Mouse (Mus musculus): ENCODE measurements around the gene Acot12. TPM values are rescaled to one million over a fixed set of nuclear protein-coding genes. Genes with fewer than 3 reads are reported as not detected.

Gene Acot12
- polyA plus RNA-seq, 1 experiment, result 0.13 TPM

DNA sequence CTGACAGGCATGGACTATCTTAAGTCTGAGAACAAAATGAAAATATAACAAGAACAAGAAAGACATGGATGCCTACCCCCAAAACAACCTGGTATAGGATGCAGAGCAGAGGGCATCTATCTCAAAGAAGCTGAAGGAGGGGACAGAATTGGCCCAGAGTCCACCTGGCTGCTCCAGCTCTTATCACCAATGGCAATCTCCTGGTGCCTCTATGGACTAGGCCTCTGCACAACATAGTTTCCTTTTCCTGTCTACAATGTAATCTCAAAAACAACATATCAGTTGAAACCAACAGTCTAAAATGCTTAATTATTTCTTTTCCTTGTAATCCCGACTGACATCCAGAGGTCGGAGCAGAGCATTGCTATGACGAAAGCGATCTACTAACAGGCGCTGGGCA lies 36.8 kb downstream of the Acot12 start:
- H3K27ac ChIP-seq (ENCODE audit: insufficient read depth, low read length), result no peak overlapping the region
- TF ChIP-seq CTCF (IDR thresholded peaks at IDR 0.05; ENCODE audit: extremely low read depth, insufficient read depth, low read length) (no peak), POLR2A (IDR thresholded peaks at IDR 0.05; ENCODE audit: extremely low read depth, insufficient read depth, low read length) (no peak)
- H3K4me3 ChIP-seq (ENCODE audit: insufficient read depth, low read length), result no peak overlapping the region
- H3K4me1 ChIP-seq (ENCODE audit: control insufficient read depth, insufficient read depth, low read length), result no peaks in the 10 kb centered on the region

DNA sequence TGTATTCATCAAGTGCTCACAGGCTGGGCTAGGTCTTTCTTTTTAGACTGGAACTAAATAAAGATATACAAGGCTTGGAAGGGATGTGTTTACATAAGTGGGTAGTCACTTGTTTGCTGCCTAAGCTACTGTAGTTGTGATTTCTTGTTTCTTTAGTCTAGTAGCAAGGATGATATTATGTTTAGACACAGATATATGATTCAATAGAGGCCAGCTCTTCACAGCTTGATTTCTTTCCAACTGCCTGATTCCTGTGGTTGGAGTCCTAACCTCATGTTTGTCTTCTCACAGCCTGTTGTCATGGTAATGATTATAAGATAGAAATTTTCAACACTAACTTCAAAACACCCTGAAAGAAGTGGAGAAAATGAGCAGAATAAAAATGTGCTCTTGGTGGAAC lies 38.6 kb downstream of the Acot12 start:
- Histone ChIP-seq H3K4me3 (ENCODE audit: insufficient read depth, low read length) (no peak overlapping the region), H3K4me1 (ENCODE audit: control insufficient read depth, insufficient read depth, low read length) (no peaks in the 10 kb centered on the region), H3K27ac (ENCODE audit: insufficient read depth, low read length) (no peak overlapping the region)
- no peak for TF ChIP-seq CTCF (IDR thresholded peaks at IDR 0.05; ENCODE audit: extremely low read depth, insufficient read depth, low read length)
- no peak for TF ChIP-seq POLR2A (IDR thresholded peaks at IDR 0.05; ENCODE audit: extremely low read depth, insufficient read depth, low read length)

DNA sequence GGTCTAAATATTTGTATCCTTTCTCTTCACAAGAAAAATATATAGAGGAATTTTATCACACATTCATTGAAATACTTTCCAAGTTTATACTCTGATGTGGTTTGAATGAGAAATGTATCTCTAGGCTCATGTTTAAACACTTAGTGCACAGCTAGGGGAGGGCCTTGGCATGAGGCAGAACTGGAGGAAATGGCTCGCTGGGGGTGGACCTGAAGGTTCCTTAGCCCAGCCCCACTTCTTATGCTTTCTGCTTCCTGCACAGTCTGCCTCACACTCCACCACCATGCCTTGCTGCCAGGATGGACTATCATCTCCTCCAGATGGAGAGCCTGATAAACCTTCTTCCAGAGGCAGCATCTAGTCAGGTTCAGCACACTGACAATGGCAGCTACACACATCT lies 50.7 kb downstream of the Acot12 start:
- H3K4me1 ChIP-seq (ENCODE audit: control insufficient read depth, insufficient read depth, low read length), result no peaks in the 10 kb centered on the region
- TF ChIP-seq CTCF (IDR thresholded peaks at IDR 0.05; ENCODE audit: extremely low read depth, insufficient read depth, low read length) (no peak), POLR2A (IDR thresholded peaks at IDR 0.05; ENCODE audit: extremely low read depth, insufficient read depth, low read length) (no peak)
- no peak overlapping the region for H3K4me3 ChIP-seq (ENCODE audit: insufficient read depth, low read length)
- no peak overlapping the region for H3K27ac ChIP-seq (ENCODE audit: insufficient read depth, low read length)

DNA sequence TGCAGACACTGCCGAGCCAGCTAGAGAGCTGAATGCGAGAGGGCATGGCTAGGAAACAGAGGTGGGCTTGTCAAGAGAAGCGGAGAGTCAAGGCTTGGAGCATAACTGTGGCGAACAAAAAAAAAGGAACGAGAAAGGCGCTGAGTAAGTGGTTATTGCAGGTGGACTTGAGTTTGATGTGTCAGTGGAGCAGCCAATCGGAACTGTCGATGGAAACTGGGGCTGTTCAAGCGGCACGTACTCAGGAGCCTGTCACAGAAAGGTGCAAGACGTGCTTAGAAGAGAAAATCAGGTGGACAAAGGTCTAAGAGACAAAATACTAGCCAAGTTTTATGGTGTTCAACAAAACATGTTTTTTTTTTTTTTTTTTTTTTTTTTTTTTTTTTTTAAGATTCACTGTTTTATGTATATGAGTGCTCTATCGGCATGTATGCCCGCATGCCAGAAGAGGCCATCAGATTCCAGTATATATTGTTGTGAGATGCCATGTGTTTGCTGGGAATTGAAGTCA lies 53.7 kb downstream of the Acot12 start:
- Histone ChIP-seq H3K4me3 (ENCODE audit: insufficient read depth, low read length) (no peak overlapping the region), H3K27ac (ENCODE audit: insufficient read depth, low read length) (no peak overlapping the region), H3K4me1 (ENCODE audit: control insufficient read depth, insufficient read depth, low read length) (peaks cover 3% of the 10 kb centered on the region; the same call in 1 of the 2 replicates)
- TF ChIP-seq POLR2A (IDR thresholded peaks at IDR 0.05; ENCODE audit: extremely low read depth, insufficient read depth, low read length), result no peak

DNA sequence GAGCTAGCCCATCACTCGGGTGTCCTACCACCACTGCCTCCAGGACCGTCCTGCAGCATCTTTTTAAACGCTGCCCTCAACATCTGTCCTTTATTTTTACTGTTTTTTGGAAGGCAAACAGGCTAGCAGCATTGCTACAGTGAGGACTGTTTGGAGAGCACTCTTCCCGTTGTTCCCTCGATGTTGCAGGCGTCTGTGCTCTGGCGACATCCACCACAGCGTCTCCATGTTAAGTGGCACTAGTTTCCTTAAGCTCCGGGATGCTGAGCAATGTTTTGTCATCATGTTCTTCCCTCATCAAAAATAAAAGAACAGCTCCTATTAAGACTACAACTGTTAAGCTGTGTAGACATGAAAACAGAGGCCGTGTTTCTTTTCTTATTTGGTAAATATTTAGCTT lies 54.3 kb downstream of the Acot12 start:
- TF ChIP-seq POLR2A (IDR thresholded peaks at IDR 0.05; ENCODE audit: extremely low read depth, insufficient read depth, low read length) (no peak), CTCF (IDR thresholded peaks at IDR 0.05; ENCODE audit: extremely low read depth, insufficient read depth, low read length) (no peak)

DNA sequence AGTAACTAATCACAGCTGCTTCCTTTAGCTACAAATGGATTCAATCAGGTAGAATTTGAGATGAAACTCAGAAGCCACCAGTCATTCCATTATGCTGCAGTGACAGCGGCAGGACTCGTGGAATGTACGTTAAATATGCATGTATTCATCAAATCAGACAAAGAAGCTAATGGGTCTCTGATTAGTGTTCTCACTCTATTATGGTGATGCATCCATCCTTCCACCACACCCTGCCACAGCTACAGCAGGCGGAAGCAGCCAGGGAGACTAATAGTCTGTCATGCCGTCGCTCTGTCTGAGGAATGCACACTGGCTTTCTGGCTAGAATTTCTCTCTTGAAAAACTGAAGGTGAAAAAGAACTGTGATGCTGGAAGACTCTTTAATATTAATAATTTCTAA lies 54.7 kb downstream of the Acot12 start:
- no peak overlapping the region for H3K27ac ChIP-seq (ENCODE audit: insufficient read depth, low read length)
- peaks cover 3% of the 10 kb centered on the region; the same call in 1 of the 2 replicates for H3K4me1 ChIP-seq (ENCODE audit: control insufficient read depth, insufficient read depth, low read length)
- no peak overlapping the region for H3K4me3 ChIP-seq (ENCODE audit: insufficient read depth, low read length)
- TF ChIP-seq CTCF (IDR thresholded peaks at IDR 0.05; ENCODE audit: extremely low read depth, insufficient read depth, low read length) (no peak), POLR2A (IDR thresholded peaks at IDR 0.05; ENCODE audit: extremely low read depth, insufficient read depth, low read length) (no peak)

More for the DNA sequence above, 54.3 kb downstream of the Acot12 start:
- no peak overlapping the region for H3K27ac ChIP-seq (ENCODE audit: insufficient read depth, low read length)
- H3K4me1 ChIP-seq (ENCODE audit: control insufficient read depth, insufficient read depth, low read length), result peaks cover 3% of the 10 kb centered on the region; the same call in 1 of the 2 replicates
- H3K4me3 ChIP-seq (ENCODE audit: insufficient read depth, low read length), result no peak overlapping the region

DNA sequence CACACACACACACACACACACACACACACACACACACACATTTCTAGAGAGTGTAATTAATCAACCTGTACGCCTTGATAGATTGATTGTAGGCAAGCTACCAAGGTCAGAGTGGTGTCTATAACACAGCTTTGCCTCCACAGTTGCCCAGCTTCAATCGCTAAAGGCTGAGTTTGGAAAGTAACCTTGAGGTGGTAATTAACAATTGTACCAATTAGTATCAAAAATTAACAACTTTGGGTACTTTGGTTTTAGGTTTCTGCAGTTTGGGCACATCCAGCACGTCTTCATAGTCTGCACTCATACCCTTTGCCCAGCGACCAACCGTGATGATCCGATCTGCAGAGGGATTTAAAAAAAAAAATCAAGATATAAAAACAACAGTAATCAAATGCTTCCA lies 55.6 kb downstream of the Acot12 start:
- TF ChIP-seq POLR2A (IDR thresholded peaks at IDR 0.05; ENCODE audit: extremely low read depth, insufficient read depth, low read length), result no peak
- no peak for TF ChIP-seq CTCF (IDR thresholded peaks at IDR 0.05; ENCODE audit: extremely low read depth, insufficient read depth, low read length)
- H3K27ac ChIP-seq (ENCODE audit: insufficient read depth, low read length), result no peak overlapping the region
- no peak overlapping the region for H3K4me3 ChIP-seq (ENCODE audit: insufficient read depth, low read length)
- H3K4me1 ChIP-seq (ENCODE audit: control insufficient read depth, insufficient read depth, low read length), result peaks cover 3% of the 10 kb centered on the region; the same call in 1 of the 2 replicates

DNA sequence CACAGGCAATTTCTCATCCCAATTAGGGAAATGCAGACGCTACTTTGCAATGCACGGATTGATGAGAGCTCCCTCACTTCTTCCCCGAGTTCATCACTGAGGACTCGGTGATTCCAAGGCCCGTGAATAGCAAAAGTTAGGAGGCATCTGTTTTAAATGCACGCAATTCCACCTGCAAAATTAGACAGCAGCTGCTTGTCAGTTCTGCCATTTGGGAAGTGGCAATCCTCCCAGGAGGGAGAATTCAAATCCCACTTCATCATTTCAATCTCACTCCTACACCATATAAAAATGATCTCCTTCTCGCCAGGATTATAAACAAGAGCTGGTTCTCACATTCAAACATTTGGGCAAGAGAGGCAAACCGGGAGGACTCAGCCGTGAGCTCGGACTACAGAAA lies 56.1 kb downstream of the Acot12 start:
- no peak overlapping the region for H3K27ac ChIP-seq (ENCODE audit: insufficient read depth, low read length)
- peaks cover 3% of the 10 kb centered on the region; the same call in 1 of the 2 replicates for H3K4me1 ChIP-seq (ENCODE audit: control insufficient read depth, insufficient read depth, low read length)
- no peak overlapping the region for H3K4me3 ChIP-seq (ENCODE audit: insufficient read depth, low read length)
- TF ChIP-seq CTCF (IDR thresholded peaks at IDR 0.05; ENCODE audit: extremely low read depth, insufficient read depth, low read length), result no peak
- no peak for TF ChIP-seq POLR2A (IDR thresholded peaks at IDR 0.05; ENCODE audit: extremely low read depth, insufficient read depth, low read length)

DNA sequence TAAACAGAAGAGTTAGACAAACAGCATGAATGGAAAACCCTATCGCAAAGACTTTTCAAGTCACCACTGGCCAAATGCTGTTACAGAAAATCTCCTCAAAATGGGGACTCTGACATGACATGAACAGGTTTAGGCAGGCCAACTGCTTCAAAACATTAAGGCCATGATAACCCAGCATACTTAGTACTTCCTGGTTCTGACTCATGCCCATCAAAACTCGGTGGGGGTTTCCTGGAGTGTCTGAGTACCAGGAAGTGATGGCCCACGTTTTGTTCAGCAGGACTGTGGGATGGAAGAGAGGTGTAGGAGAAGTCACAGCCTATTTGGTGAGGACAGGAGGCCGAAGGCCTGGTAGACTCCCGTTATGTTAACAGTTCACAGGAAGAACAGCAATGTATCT lies 60.4 kb downstream of the Acot12 start:
- peaks cover 3% of the 10 kb centered on the region; the same call in 1 of the 2 replicates for H3K4me1 ChIP-seq (ENCODE audit: control insufficient read depth, insufficient read depth, low read length)
- no peak overlapping the region for H3K4me3 ChIP-seq (ENCODE audit: insufficient read depth, low read length)
- TF ChIP-seq CTCF (IDR thresholded peaks at IDR 0.05; ENCODE audit: extremely low read depth, insufficient read depth, low read length), result no peak
- TF ChIP-seq POLR2A (IDR thresholded peaks at IDR 0.05; ENCODE audit: extremely low read depth, insufficient read depth, low read length), result no peak
- H3K27ac ChIP-seq (ENCODE audit: insufficient read depth, low read length), result no peak overlapping the region

DNA sequence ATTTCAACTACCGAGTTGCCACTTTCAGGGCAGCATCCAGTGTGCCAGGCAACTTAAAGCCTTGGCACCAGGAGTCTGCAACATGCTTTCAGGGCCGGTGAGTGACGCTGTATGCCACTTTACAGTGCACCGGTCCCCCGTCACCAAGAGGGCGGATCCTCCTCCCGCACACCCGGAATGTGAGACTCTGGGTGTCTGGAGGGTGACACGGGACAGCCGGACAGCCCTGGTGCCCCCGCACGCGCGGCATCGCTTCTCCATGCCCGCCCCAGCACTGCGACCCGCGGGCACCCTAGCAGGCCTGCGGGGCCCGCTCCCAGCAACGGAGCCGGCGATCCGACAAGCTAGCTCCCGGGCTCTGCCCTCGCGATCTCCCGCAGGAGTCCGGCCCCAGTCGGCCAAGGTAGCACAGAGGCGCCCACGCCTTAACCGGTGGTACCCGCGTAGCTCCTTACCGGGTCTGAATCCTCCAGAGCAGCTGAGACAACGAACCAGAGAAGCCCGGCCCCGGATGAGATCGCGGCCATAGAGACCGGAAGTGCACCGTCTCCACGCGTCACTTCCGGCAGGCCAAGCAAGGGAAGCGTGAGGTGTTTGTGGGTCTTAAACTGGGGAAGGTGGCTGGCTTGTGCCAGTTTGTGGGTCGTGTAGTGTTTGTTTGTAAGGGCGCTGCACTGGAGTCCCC lies 66.0 kb downstream of the Acot12 start, which contains the start of gene Zcchc9:
Gene Zcchc9, minus strand, starts transcription at position 551 of the 685 bp plus-strand sequence.
- peak within 1 kb of the TSS; percentile 74 for H3K27ac ChIP-seq (ENCODE audit: insufficient read depth, low read length)
- H3K4me3 ChIP-seq (ENCODE audit: insufficient read depth, low read length), result peak within 1 kb of the TSS; percentile 43
- TF ChIP-seq CTCF (IDR thresholded peaks at IDR 0.05; ENCODE audit: extremely low read depth, insufficient read depth, low read length) (0 out of 2 replicates have a peak, but pooled peaks have one; percentile 23), POLR2A (IDR thresholded peaks at IDR 0.05; ENCODE audit: extremely low read depth, insufficient read depth, low read length) (peak; percentile 98)
- no peaks in the 10 kb centered on the region for H3K4me1 ChIP-seq (ENCODE audit: control insufficient read depth, insufficient read depth, low read length)
